24 mouse cellular contexts compared by ENCODE assay signal in genomic region chr5:74040541-74040940, GRCm38 (mm10). TPM values are rescaled to one million over a fixed set of nuclear protein-coding genes. Genes with fewer than 3 reads are reported as not detected.
DNase-seq lines count a peak whose midpoint lies in the region; ATAC-seq and TF ChIP-seq lines count a peak whose summit lies in the region.
"Had no signal": no experiment of that assay in that cellular context is flagged by ENCODE, and none has a peak within 500 bp of the region (broad histone marks: within the 10 kb centered on the region; RNA-seq: fewer than 3 reads in every experiment).

No protein-coding gene starts in this region.

- DNase-seq in frontal cortex, postnatal 25 days (ENCODE audit: low spot score in 2 of 2) = no peak
- no peak for DNase-seq in left cerebral cortex, adult 2 months (ENCODE audit: extremely low spot score in 1 of 2, low spot score in 2 of 2)
- DNase-seq in left cerebral cortex, postnatal 4 days = no peak
- peak; percentile 69 for DNase-seq in brain, adult 2 months (ENCODE audit: low read depth, low spot score)
- no peak for DNase-seq in retina, embryonic 14.5 days (ENCODE audit: low spot score)
- DNase-seq: adrenal gland, adult 8-10 months; adrenal gland, postnatal 36 days; cerebellum, adult 11 months; cerebellum, adult 2 months; cerebellum, adult 9-11 months; cerebellum, postnatal 25 days; embryo, embryonic 11 days; gastrocnemius, postnatal 10 days had no signal

- H3K4me3 ChIP-seq in left cerebral cortex, adult 2 months = no peak overlapping the region
- H3K4me3 ChIP-seq: embryonic facial prominence, embryonic 10.5 days; embryonic facial prominence, embryonic 13.5 days; erythroblast, embryonic 14.5 days; forebrain, embryonic 12.5 days; forebrain, embryonic 15.5 days; hindbrain, embryonic 13.5 days had no signal

- intact Hi-C loops in left cerebral cortex, adult 2 months (cut with DNase I) = no loop called here
- intact Hi-C loops in left cerebral cortex, postnatal 4 days (cut with DNase I) = no loop called here

- peak; percentile 85 for ATAC-seq in frontal cortex, adult (ENCODE audit: low TSS enrichment)
- ATAC-seq: activated CD4-positive, CD25-positive, alpha-beta regulatory T cell, adult 4 months; forebrain, embryonic 15.5 days; hindbrain, postnatal 0 days; inflammation-experienced regulatory T-cells, adult 6 months; intestine, embryonic 16.5 days had no signal

- peak overlapping the region; percentile 29 for H3K27ac ChIP-seq in left cerebral cortex, adult 2 months
- H3K27ac ChIP-seq: embryonic facial prominence, embryonic 10.5 days; embryonic facial prominence, embryonic 13.5 days; forebrain, embryonic 12.5 days; forebrain, embryonic 15.5 days; hindbrain, embryonic 13.5 days; hindbrain, postnatal 0 days had no signal

- no peak for TF ChIP-seq CTCF in left cerebral cortex, adult 2 months (IDR thresholded peaks at IDR 0.05)

RNA-seq across cellular contexts. Expression of gene Usp46, which starts 27.7 kb away (rescaled TPM):
- 100 to 1,000 TPM; 129 to 130 TPM for total RNA-seq in left cerebral cortex, adult 2 months (2021)
- 100 to 1,000 TPM; 111 to 115 TPM for total RNA-seq in left cerebral cortex, postnatal 4 days (2021)
